In genomic region chr9:61163671-61164288, GRCm38 (mm10) we compare ENCODE assay signal across 11 mouse cellular contexts.
DNase-seq lines count a peak whose midpoint lies in the region; ATAC-seq lines count a peak whose summit lies in the region.
"Had no signal": no experiment of that assay in that cellular context is flagged by ENCODE, and none has a peak within 500 bp of the region (broad histone marks: within the 10 kb centered on the region; RNA-seq: fewer than 3 reads in every experiment).

No protein-coding gene starts in this region.

- H3K27me3 ChIP-seq in embryonic facial prominence, embryonic 12.5 days, result peaks cover 12% of the 10 kb centered on the region; the same call in 1 of the 2 replicates
- H3K27me3 ChIP-seq: hindbrain, embryonic 15.5 days had no signal

- 14% methylated on average over 19 of the region's 19 CpGs for WGBS in embryonic facial prominence, embryonic 12.5 days

- no peaks in the 10 kb centered on the region for H3K36me3 ChIP-seq in embryonic facial prominence, embryonic 12.5 days
- H3K36me3 ChIP-seq: G1E; hindbrain, embryonic 15.5 days had no signal

- peak; percentile 41 for DNase-seq in layer of hippocampus, adult 11-12 months (ENCODE audit: low spot score)
- no peak for DNase-seq in layer of hippocampus, adult 9-10 months (ENCODE audit: low spot score)
- peak; percentile 63 for DNase-seq in hindlimb bud, embryonic 11.5 days (ENCODE audit: extremely low spot score, low read depth, low spot score)
- DNase-seq in lung, postnatal 25 days (ENCODE audit: low spot score), result peak; percentile 56
- no peak for DNase-seq in c-Kit-positive CD71-positive TER-119-positive erythroid progenitor cells, embryonic 14.5 days (ENCODE audit: low spot score)
- DNase-seq in left cerebral cortex, adult 9 months (ENCODE audit: low spot score in 2 of 2), result no peak
- no peak for DNase-seq in adrenal gland, adult 8-10 months

- no peaks in the 10 kb centered on the region for H3K9me3 ChIP-seq in embryonic facial prominence, embryonic 12.5 days
- H3K9me3 ChIP-seq: G1E; hindbrain, embryonic 15.5 days had no signal

- no peak overlapping the region for H3K4me3 ChIP-seq in embryonic facial prominence, embryonic 12.5 days
- H3K4me3 ChIP-seq: hindbrain, embryonic 15.5 days had no signal

- H3K4me2 ChIP-seq in embryonic facial prominence, embryonic 12.5 days (replicated peaks), result peak overlapping the region; percentile 36
- H3K4me2 ChIP-seq: hindbrain, embryonic 15.5 days had no signal

- peaks cover 53% of the 10 kb centered on the region for H3K4me1 ChIP-seq in embryonic facial prominence, embryonic 12.5 days

- H3K9ac ChIP-seq in embryonic facial prominence, embryonic 12.5 days, result no peak overlapping the region
- H3K9ac ChIP-seq: hindbrain, embryonic 15.5 days had no signal

- peak; percentile 43; the same call in 1 of the 2 replicates for ATAC-seq in embryonic facial prominence, embryonic 12.5 days (ENCODE audit: insufficient number of reproducible peaks, insufficient read depth, low FRiP score, low TSS enrichment)
- ATAC-seq: midbrain, embryonic 16.5 days had no signal

- peak overlapping the region; percentile 80 for H3K27ac ChIP-seq in embryonic facial prominence, embryonic 12.5 days
- H3K27ac ChIP-seq: hindbrain, embryonic 15.5 days had no signal

Comparison
In these comparisons a context has a peak if more than half of its experiments do, and no peak if none do; other contexts are left out.
1. DNase-seq: peak in layer of hippocampus, adult 11-12 months (single experiment), hindlimb bud, embryonic 11.5 days (single experiment) and lung, postnatal 25 days (single experiment); none in layer of hippocampus, adult 9-10 months (single experiment), c-Kit-positive CD71-positive TER-119-positive erythroid progenitor cells, embryonic 14.5 days (single experiment), left cerebral cortex, adult 9 months (0 of 2) and adrenal gland, adult 8-10 months (single experiment).